Mouse (Mus musculus) right cerebral cortex, postnatal 10 days (tissue): ENCODE data around the gene Ctrl.
"Not testable (repeated sequence)": the region's sequence is repeated elsewhere in the genome, so short reads cannot be mapped to it uniquely, and the experiment has no call there.

Experiments
- DNase-seq, 2 experiments: peaks; one replicate each; pipeline ENCODE4 v3.0.0; 2021; ENCODE audit warnings: low spot score in 2 of 2

Gene Ctrl

GRCm38 (mm10) chr8:105933762-105934161 is at the start of gene Ctrl:
TSS of gene Ctrl (minus strand) at chr8:105933862.
- DNase-seq, result no peak

- not testable (repeated sequence) for DNase-seq
Measured at GRCm38 (mm10) chr8:105983406-105983805, 49.7 kb upstream of the Ctrl start.

DNA sequence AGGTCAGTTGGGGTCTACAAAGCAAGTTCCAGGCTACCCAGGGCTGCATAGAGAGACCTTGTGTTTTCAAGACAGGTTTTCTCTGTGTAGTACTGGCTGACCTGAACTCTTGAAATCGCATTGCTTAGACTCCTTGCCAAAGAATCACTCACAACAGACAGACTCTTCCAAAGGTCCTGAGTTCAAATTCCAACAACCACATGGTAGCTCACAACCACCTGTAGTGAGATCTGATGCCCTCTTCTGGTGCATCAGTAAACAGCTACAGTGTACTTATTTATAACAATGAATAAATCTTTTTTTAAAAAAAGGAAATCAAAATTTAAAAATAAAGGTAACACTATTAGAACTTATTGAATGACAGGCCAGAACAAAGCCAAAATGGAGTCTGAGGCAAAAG is 47.5 kb upstream of the Ctrl start:
- no peak for DNase-seq

GRCm38 (mm10) chr8:105979325-105979724 is 45.7 kb upstream of the Ctrl start, which contains the start of gene Dpep3:
TSS of gene Dpep3 (minus strand) at chr8:105979429.
- DNase-seq, result no peak

GRCm38 (mm10) chr8:105975363-105975762 is 41.7 kb upstream of the Ctrl start:
- DNase-seq, result no peak

DNA sequence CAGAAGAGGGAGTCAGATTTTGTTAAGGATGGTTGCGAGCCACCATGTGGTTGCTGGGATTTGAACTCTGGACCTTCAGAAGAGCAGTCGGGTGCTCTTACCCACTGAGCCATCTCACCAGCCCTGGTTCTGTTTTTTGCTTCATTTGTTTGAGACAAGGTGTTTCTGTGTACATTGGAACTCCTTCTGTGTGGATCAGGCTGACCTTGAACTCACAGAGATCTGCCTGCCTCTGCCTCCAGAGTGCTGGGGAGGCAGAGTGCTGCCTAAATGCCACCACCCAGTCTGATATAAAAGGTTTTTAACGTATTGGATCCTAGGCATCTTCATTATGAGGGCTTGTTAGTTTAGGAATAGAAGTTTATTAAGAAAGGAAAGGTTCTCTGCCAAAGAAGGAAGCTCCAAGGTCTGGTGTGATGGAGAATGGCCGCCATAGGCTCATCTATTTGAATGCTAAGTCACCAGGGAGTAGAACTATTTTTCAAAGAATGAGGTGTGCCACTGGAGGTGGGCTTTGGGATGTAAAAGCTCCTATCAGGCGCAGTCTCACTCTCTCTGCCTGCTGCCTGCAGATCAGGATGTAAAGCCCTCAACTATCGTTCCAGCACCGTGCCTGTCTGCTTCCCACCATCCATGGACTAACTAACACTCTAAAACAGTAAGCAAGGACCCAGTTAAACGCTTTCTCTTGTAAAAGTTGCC is 37.5 kb upstream of the Ctrl start:
- DNase-seq, result no peak

DNA sequence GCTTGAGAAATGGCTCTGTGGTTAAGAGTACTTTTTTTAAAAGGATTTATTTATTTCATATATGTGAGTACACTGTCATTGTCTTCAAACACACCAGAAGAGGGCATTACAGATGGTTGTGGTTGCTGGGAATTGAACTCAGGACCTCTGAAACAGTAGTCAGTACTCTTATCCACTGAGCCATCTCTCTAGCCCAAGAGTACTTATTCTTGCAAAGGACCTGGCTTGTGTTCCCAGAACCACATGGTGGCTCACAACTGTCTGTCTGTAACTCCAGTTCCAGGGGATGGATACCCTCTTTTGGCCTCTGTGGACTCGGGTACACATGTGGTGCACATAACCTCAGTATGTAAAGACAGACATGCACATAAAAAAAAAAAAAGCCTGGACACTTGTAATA is 35.7 kb upstream of the Ctrl start:
- DNase-seq, result no peak

- no peak for DNase-seq
Measured at GRCm38 (mm10) chr8:105966692-105967311, 33.1 kb upstream of the Ctrl start.

- DNase-seq, result peak; percentile 59 to 77
Measured at GRCm38 (mm10) chr8:105965905-105966341, 32.3 kb upstream of the Ctrl start, which contains the start of gene Slc12a4. TSS of gene Slc12a4 (minus strand) at chr8:105966097.

GRCm38 (mm10) chr8:105965266-105965904 is 31.7 kb upstream of the Ctrl start:
- peak in 1 of 2 experiments; percentile 45 for DNase-seq

DNA sequence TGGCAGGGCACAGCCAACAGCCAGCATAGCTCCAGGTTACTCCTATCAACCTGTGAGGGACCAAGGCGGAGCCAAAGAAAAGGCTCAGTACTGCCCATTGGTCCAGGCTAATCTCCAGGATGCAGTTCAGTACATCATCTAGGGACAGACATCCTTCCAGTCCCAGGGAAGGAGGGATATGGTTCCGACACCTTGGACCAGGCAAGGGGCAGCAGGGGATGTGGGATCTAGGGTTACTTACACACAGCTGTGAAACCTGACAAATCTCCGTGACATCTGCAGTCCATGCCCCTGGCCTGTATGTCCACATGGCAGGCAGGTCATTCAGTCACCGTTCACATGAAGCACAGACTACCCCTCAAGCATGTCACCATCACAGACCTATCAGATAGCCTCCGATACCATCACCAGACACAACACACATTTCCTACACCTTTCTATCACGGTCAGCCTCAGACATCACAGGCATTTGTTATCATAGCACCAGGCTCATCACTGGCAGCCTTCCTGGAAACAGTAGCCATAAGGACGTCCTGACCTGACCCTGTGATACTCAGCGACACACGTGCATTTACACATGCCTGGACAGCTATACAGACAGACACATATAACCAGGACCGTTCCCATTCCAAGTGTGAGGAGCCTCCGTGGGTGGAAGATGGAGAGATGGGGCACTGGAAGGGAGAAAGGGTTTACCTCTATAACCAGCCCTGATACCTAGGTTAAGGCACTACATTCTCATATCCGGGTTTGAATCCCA is 31.0 kb upstream of the Ctrl start:
- DNase-seq, result no peak

- DNase-seq, result no peak
Measured at GRCm38 (mm10) chr8:105961536-105961935, 27.9 kb upstream of the Ctrl start.

- DNase-seq, result peak in 1 of 2 experiments; percentile 13
Measured at GRCm38 (mm10) chr8:105961101-105961500, 27.4 kb upstream of the Ctrl start.

DNA sequence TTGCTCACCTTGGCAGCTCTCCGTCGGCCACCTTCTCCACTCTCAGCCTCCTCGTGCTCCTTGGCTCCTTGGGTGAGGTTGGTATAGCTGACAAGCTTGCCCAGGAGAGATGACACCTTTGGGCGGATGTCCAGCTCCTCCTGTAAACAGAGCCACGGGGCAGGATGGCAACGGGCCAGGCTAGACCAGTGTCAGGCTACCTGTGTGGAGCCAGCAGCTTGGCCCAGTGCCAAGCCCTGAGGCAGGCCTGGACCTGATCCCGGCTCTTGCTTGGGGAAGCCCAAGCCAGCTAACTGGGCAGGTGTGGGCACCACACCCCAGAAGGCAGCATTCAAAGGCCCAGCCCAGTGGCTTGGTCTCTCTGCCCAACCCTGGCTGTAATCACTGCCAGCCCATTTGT is 25.7 kb upstream of the Ctrl start:
- peak in 1 of 2 experiments; percentile 43 for DNase-seq

- peak in 1 of 2 experiments; percentile 16 for DNase-seq
Measured at GRCm38 (mm10) chr8:105957813-105958212, 24.2 kb upstream of the Ctrl start.

GRCm38 (mm10) chr8:105956556-105956955 is 22.9 kb upstream of the Ctrl start:
- no peak for DNase-seq

- DNase-seq, result peak; percentile 84 to 86
Measured at GRCm38 (mm10) chr8:105951057-105951659, 17.5 kb upstream of the Ctrl start.

DNA sequence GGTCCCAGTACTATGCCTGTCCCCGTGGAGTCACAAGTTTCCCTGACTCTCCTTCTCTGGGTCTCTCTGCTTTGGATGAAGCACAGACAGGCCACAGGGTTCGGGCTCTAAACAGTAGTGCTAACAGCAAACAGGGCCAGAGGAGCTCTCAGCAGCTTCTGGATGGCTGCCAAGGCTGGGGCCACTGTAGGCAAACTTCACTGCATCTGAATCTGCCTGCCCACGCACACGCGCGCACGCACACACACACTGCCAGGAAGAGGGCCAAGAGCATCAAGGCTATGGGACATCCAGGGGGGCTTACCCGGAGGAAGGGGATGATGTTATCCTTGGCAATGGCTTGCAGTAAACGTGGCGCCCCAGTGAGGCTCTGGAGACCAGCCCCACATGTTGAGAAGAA is 15.7 kb upstream of the Ctrl start:
- peak; percentile 84 to 86 for DNase-seq

GRCm38 (mm10) chr8:105943321-105943739 is 9.7 kb upstream of the Ctrl start, which contains the start of gene Lcat:
TSS of gene Lcat (minus strand) at chr8:105943382.
- DNase-seq, result peak; percentile 74 to 78

- DNase-seq, result no peak
Measured at GRCm38 (mm10) chr8:105942542-105942941, 8.9 kb upstream of the Ctrl start.

GRCm38 (mm10) chr8:105942026-105942425 is 8.4 kb upstream of the Ctrl start:
- peak in 1 of 2 experiments; percentile 28 for DNase-seq
